Mouse (Mus musculus): ENCODE results near the gene 1700008O03Rik. TPM values are rescaled to one million over a fixed set of nuclear protein-coding genes. Genes with fewer than 3 reads are reported as not detected.

Gene 1700008O03Rik
- polyA plus RNA-seq, 1 experiment from 2014 or later: 0.86 TPM

DNA sequence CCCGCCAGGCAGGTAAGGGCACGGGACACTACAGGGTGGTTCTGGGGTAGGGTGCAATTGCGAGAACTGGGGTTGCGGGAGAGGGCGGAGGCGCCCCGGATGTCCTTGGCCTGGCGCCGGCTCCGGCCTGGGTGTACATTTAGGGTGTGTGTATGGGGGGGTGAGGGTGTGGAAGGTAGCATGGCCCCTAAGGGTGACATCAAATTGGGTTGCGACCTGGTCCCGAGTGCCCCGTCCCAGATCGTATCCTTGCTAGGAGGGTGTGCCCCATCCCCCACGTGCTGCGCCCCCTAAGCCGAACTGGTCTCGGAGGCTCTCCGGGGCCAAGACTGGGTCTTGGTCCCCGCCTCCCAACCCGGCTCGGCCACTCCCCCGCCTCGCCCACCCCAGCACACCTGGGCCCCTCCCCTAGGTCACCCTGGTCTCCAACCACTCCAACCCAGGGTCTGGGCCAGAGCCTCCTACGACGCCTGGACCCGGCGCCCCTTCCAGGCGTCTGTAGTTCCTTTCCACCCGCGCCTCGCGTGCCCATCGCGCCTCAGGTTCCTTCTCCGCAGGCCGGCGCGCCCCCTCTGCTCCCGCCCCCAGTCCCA, 75.2 kb downstream of the 1700008O03Rik start:
- peaks cover 22% of the 10 kb centered on the region for H3K36me3 ChIP-seq (ENCODE audit: control insufficient read depth, insufficient read depth, low read length)
- H3K4me1 ChIP-seq (ENCODE audit: control insufficient read depth, insufficient read depth, low read length): peaks cover 7% of the 10 kb centered on the region
- H3K27me3 ChIP-seq (replicated peaks; ENCODE audit: control insufficient read depth, insufficient read depth, low read length): no peaks in the 10 kb centered on the region
- peak overlapping the region; percentile 74 for H3K9ac ChIP-seq (ENCODE audit: low read length)
- H3K4me3 ChIP-seq (ENCODE audit: low read depth, low read length): peak overlapping the region; percentile 60
- WGBS: 1% methylated on average over 38 of the region's 40 CpGs
- H3K4me2 ChIP-seq (ENCODE audit: low read length): peak overlapping the region; percentile 96
- ATAC-seq (peak; percentile 18), DNase-seq (ENCODE audit: low spot score) (no peak)
- no peaks in the 10 kb centered on the region for H3K9me3 ChIP-seq (replicated peaks; ENCODE audit: control insufficient read depth, low read length)
- peak overlapping the region; percentile 76; the same call in 1 of the 2 replicates for H3K27ac ChIP-seq (ENCODE audit: low read depth, low read length)

Other genes with a start within 250 kb of the 1700008O03Rik start
- gene Klk1b16, start 249.1 kb downstream of the 1700008O03Rik start, polyA plus RNA-seq (2014; fragmentation: Nextera tagmentation; extraction: Ambion mirVana): not detected in 2 replicates
- gene Klk1b24, start 197.6 kb downstream of the 1700008O03Rik start, polyA plus RNA-seq (2014; fragmentation: Nextera tagmentation; extraction: Ambion mirVana): not detected in 2 replicates
- not detected in 2 replicates for gene Klk1b3, start 187.6 kb downstream of the 1700008O03Rik start, polyA plus RNA-seq (2014; fragmentation: Nextera tagmentation; extraction: Ambion mirVana)
- not detected in 2 replicates for gene Klk1b4, start 178.4 kb downstream of the 1700008O03Rik start, polyA plus RNA-seq (2014; fragmentation: Nextera tagmentation; extraction: Ambion mirVana)
- gene Klk1b5, start 169.9 kb downstream of the 1700008O03Rik start, polyA plus RNA-seq (2014; fragmentation: Nextera tagmentation; extraction: Ambion mirVana): not detected in 2 replicates
- gene Klk1, start 160.5 kb downstream of the 1700008O03Rik start, polyA plus RNA-seq (2014; fragmentation: Nextera tagmentation; extraction: Ambion mirVana): not detected in 2 replicates
- not detected in 2 replicates for gene Gm36864, start 149.6 kb downstream of the 1700008O03Rik start, polyA plus RNA-seq (2014; fragmentation: Nextera tagmentation; extraction: Ambion mirVana)
- gene 1700028J19Rik, start 139.1 kb downstream of the 1700008O03Rik start, polyA plus RNA-seq (2014; fragmentation: Nextera tagmentation; extraction: Ambion mirVana): 1.9 and 2.4 TPM in 2 replicates
- 162 and 186 TPM in 2 replicates for gene 2410002F23Rik, start 139.1 kb downstream of the 1700008O03Rik start, polyA plus RNA-seq (2014; fragmentation: Nextera tagmentation; extraction: Ambion mirVana)
- not detected in 2 replicates for gene Acp4, start 128.4 kb downstream of the 1700008O03Rik start, polyA plus RNA-seq (2014; fragmentation: Nextera tagmentation; extraction: Ambion mirVana)
- not detected in 2 replicates for gene Gm15517, start 124.4 kb downstream of the 1700008O03Rik start, polyA plus RNA-seq (2014; fragmentation: Nextera tagmentation; extraction: Ambion mirVana)
- 3.7 and 4.5 TPM in 2 replicates for gene Clec11a, start 78.9 kb downstream of the 1700008O03Rik start, polyA plus RNA-seq (2014; fragmentation: Nextera tagmentation; extraction: Ambion mirVana)
- gene Shank1, start 75.6 kb downstream of the 1700008O03Rik start, polyA plus RNA-seq (2014; fragmentation: Nextera tagmentation; extraction: Ambion mirVana): 9.5 and 15.1 TPM in 2 replicates
- gene Syt3, start 1.7 kb downstream of the 1700008O03Rik start, polyA plus RNA-seq (2014; fragmentation: Nextera tagmentation; extraction: Ambion mirVana): 19.0 and 25.3 TPM in 2 replicates
- 20.8 and 22.1 TPM in 2 replicates for gene Lrrc4b, start 43.2 kb upstream of the 1700008O03Rik start, polyA plus RNA-seq (2014; fragmentation: Nextera tagmentation; extraction: Ambion mirVana)
- 5.3 TPM in 2 replicates for gene Aspdh, start 79.6 kb upstream of the 1700008O03Rik start, polyA plus RNA-seq (2014; fragmentation: Nextera tagmentation; extraction: Ambion mirVana)
- 49.3 and 50.5 TPM in 2 replicates for gene Josd2, start 82.2 kb upstream of the 1700008O03Rik start, polyA plus RNA-seq (2014; fragmentation: Nextera tagmentation; extraction: Ambion mirVana)
- gene Emc10, start 110.7 kb upstream of the 1700008O03Rik start, polyA plus RNA-seq (2014; fragmentation: Nextera tagmentation; extraction: Ambion mirVana): 147 and 154 TPM in 2 replicates
- gene Fam71e1, start 110.8 kb upstream of the 1700008O03Rik start, polyA plus RNA-seq (2014; fragmentation: Nextera tagmentation; extraction: Ambion mirVana): 13.0 and 24.0 TPM in 2 replicates
- 0.10 TPM in 2 replicates for gene Mybpc2, start 138.8 kb upstream of the 1700008O03Rik start, polyA plus RNA-seq (2014; fragmentation: Nextera tagmentation; extraction: Ambion mirVana)
- gene Spib, start 146.3 kb upstream of the 1700008O03Rik start, polyA plus RNA-seq (2014; fragmentation: Nextera tagmentation; extraction: Ambion mirVana): not detected in 2 replicates
- gene Pold1, start 163.0 kb upstream of the 1700008O03Rik start, polyA plus RNA-seq (2014; fragmentation: Nextera tagmentation; extraction: Ambion mirVana): 32.6 and 33.0 TPM in 2 replicates
- 72.6 and 78.2 TPM in 2 replicates for gene Nr1h2, start 168.1 kb upstream of the 1700008O03Rik start, polyA plus RNA-seq (2014; fragmentation: Nextera tagmentation; extraction: Ambion mirVana)
- 0.74 and 0.79 TPM in 2 replicates for gene Napsa, start 186.6 kb upstream of the 1700008O03Rik start, polyA plus RNA-seq (2014; fragmentation: Nextera tagmentation; extraction: Ambion mirVana)
- gene Kcnc3, start 204.8 kb upstream of the 1700008O03Rik start, polyA plus RNA-seq (2014; fragmentation: Nextera tagmentation; extraction: Ambion mirVana): 2.1 and 2.2 TPM in 2 replicates